Mouse (Mus musculus): ENCODE results near the gene Aldh16a1. TPM values are rescaled to one million over a fixed set of nuclear protein-coding genes. Genes with fewer than 3 reads are reported as not detected.
"Not testable (repeated sequence)": the region's sequence is repeated elsewhere in the genome, so short reads cannot be mapped to it uniquely, and the experiment has no call there.

The Aldh16a1 gene
- total and polyA plus RNA-seq, 2 experiments from 2014 or later = 19.0 to 30.9 TPM

DNA sequence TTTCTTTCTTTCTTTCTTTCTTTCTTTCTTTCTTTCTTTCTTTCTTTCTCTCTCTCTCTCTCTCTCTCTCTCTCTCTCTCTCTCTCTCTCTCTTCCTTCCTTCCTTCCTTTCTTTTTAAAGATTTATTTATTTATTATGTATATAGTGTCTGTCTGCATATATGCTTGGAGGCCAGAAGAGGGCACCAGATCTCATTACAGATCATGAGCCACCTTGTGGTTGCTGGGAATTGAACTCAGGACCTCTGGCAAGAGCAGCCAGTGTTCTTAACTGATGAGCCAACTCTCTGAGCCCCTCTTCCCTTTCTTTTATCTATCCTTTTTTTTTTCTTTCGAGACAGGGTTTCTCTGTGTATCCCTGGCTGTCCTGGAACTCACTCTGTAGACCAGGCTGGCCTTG, 19.4 kb upstream of the Aldh16a1 start:
- not testable (repeated sequence) for H3K4me1 ChIP-seq (ENCODE audit: insufficient read depth, low read length); DNase-seq (ENCODE audit: low spot score); H3K36me3 ChIP-seq (ENCODE audit: insufficient read depth, low read length); H3K4me2 ChIP-seq (ENCODE audit: low read depth, low read length); H3K9me3 ChIP-seq (ENCODE audit: low read length); H3K4me3 ChIP-seq (ENCODE audit: low read length); H3K27ac ChIP-seq; ATAC-seq; H3K9ac ChIP-seq (replicated peaks; ENCODE audit: low read length)
- peaks cover 60% of the 10 kb centered on the region for H3K27me3 ChIP-seq (ENCODE audit: insufficient read depth, low read length)
- 69% methylated on average over 1 of the region's 1 CpGs for WGBS
- peak; percentile 57 for TF ChIP-seq CTCF (IDR thresholded peaks at IDR 0.05; ENCODE audit: low read depth)

DNA sequence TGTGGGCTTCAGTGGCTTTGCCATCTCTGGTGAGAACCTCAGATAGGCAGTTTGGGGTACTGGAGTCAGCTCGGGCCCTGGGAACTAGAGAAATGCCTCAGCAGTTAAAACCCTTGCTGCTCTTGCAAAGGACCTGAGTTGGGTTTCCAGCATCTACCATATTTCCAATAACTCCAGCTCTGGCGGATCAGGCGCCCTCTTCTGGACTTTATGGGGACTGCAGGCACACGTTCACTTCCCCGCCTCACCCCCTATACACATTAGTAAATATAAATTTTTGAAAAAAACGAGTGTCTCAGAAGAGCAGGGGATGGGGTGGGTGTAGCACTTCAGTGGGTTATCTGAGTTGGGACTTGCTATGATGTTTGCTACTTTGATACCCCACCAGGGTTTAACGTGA, 18.6 kb upstream of the Aldh16a1 start:
- peaks cover 5% of the 10 kb centered on the region; the same call in 1 of the 2 replicates for H3K4me1 ChIP-seq (ENCODE audit: insufficient read depth, low read length)
- no peak overlapping the region for H3K4me2 ChIP-seq (ENCODE audit: low read depth, low read length)
- peaks cover 61% of the 10 kb centered on the region for H3K27me3 ChIP-seq (ENCODE audit: insufficient read depth, low read length)
- ATAC-seq (no peak), DNase-seq (ENCODE audit: low spot score) (no peak)
- no peak overlapping the region for H3K9ac ChIP-seq (replicated peaks; ENCODE audit: low read length)
- H3K9me3 ChIP-seq (ENCODE audit: low read length) = no peaks in the 10 kb centered on the region
- no peaks in the 10 kb centered on the region for H3K36me3 ChIP-seq (ENCODE audit: insufficient read depth, low read length)
- peak; percentile 36 for TF ChIP-seq CTCF (IDR thresholded peaks at IDR 0.05; ENCODE audit: low read depth)
- 63% methylated on average over 7 of the region's 7 CpGs for whole genome bisulfite sequencing
- H3K4me3 ChIP-seq (ENCODE audit: low read length) = no peak overlapping the region
- no peak overlapping the region for H3K27ac ChIP-seq

DNA sequence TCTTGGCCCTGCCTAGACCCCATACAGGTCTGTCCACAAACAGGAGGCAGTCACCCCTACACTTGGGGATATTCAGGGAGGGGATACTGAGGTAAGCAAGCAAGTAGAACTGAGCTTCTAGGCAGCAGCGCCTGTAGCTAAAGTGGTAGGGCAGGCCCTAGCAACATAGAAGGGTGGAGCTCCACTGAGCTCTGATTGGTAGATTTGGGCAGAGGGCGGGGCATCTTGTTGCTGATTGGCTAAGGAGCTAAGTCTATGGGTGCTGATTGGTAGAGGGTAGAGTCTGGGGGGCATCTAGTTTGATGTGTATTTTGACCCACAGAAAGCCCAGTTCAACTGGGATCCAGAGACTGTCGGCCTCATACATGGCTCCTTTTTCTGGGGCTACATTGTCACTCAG, 15.1 kb upstream of the Aldh16a1 start:
- no peak for TF ChIP-seq CTCF (IDR thresholded peaks at IDR 0.05; ENCODE audit: low read depth)
- no peaks in the 10 kb centered on the region for H3K36me3 ChIP-seq (ENCODE audit: insufficient read depth, low read length)
- no peak overlapping the region for H3K27ac ChIP-seq
- peaks cover 9% of the 10 kb centered on the region; the same call in 1 of the 2 replicates for H3K4me1 ChIP-seq (ENCODE audit: insufficient read depth, low read length)
- no peak overlapping the region for H3K4me2 ChIP-seq (ENCODE audit: low read depth, low read length)
- WGBS = 86% methylated on average over 3 of the region's 3 CpGs
- no peak for DNase-seq (ENCODE audit: low spot score)
- no peak overlapping the region for H3K9ac ChIP-seq (replicated peaks; ENCODE audit: low read length)
- no peaks in the 10 kb centered on the region for H3K9me3 ChIP-seq (ENCODE audit: low read length)
- H3K4me3 ChIP-seq (ENCODE audit: low read length) = no peak overlapping the region
- no peak for ATAC-seq
- peaks cover 49% of the 10 kb centered on the region for H3K27me3 ChIP-seq (ENCODE audit: insufficient read depth, low read length)

DNA sequence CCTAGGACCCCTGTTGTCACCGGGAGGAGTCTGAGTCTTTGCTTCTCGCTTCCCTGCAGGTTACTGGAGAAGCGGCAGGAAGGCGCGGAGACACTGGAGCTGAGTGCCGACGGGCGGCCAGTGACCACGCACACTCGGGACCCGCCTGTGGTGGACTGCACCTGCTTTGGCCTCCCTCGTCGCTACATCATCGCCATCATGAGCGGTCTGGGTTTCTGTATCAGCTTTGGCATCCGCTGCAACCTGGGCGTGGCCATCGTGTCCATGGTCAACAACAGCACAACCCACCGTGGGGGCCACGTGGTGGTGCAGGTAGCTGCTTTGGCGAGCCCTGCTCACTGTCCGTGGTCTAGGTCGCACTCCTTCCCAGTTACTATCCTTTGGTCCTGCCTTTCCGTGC, 14.3 kb upstream of the Aldh16a1 start:
- H3K27me3 ChIP-seq (ENCODE audit: insufficient read depth, low read length) = peaks cover 41% of the 10 kb centered on the region
- peak overlapping the region; percentile 42 for H3K4me2 ChIP-seq (ENCODE audit: low read depth, low read length)
- H3K4me3 ChIP-seq (ENCODE audit: low read length) = 0 out of 2 replicates have a peak overlapping the region, but pooled peaks have one; percentile 10
- no peaks in the 10 kb centered on the region for H3K36me3 ChIP-seq (ENCODE audit: insufficient read depth, low read length)
- no peaks in the 10 kb centered on the region for H3K9me3 ChIP-seq (ENCODE audit: low read length)
- H3K4me1 ChIP-seq (ENCODE audit: insufficient read depth, low read length) = peaks cover 9% of the 10 kb centered on the region; the same call in 1 of the 2 replicates
- 6% methylated on average over 24 of the region's 24 CpGs for WGBS
- DNase-seq (ENCODE audit: low spot score) (no peak), ATAC-seq (no peak)
- H3K9ac ChIP-seq (replicated peaks; ENCODE audit: low read length) = peak overlapping the region; percentile 22; the same call in 1 of the 2 replicates
- TF ChIP-seq CTCF (IDR thresholded peaks at IDR 0.05; ENCODE audit: low read depth) = no peak
- no peak overlapping the region for H3K27ac ChIP-seq

DNA sequence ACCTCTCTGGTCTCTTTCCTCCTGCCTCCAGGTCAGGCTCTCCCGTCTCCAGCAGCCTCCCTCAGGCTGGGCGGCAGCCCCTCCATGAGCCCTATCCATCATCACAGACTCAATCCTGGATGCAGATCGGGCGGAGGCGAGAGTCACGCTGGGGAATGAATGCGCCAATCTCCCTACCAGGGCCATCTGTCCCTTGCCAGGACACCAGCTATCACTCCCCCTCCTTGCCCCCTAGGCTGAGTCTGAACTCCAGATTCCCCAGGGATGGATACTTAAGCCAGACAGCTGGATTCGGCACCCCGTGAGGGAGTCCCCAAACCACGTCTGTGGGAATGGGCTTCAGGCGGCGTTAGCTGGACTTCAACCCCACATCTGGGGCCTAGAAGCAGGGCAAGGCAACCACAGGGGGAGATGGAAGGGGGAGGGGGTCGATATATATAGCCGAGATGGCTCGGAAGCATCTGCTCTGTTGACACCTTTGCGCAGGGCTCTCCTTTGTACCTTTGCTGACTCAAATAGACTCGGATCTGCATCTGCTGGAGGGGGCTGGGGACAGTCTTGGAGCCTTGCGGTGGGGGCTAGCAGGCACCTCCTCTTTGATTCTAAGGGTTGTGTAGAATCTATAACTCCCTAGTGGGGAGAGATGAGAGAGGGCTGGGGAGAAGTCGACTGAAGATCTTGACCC, 13.5 kb upstream of the Aldh16a1 start:
- Histone ChIP-seq H3K4me3 (ENCODE audit: low read length) (no peak overlapping the region), H3K4me2 (ENCODE audit: low read depth, low read length) (peak overlapping the region; percentile 42), H3K27me3 (ENCODE audit: insufficient read depth, low read length) (peaks cover 41% of the 10 kb centered on the region), H3K27ac (no peak overlapping the region), H3K9ac (replicated peaks; ENCODE audit: low read length) (no peak overlapping the region), H3K36me3 (ENCODE audit: insufficient read depth, low read length) (no peaks in the 10 kb centered on the region), H3K4me1 (ENCODE audit: insufficient read depth, low read length) (peaks cover 9% of the 10 kb centered on the region; the same call in 1 of the 2 replicates), H3K9me3 (ENCODE audit: low read length) (no peaks in the 10 kb centered on the region)
- ATAC-seq (no peak), DNase-seq (ENCODE audit: low spot score) (no peak)
- WGBS = 3% methylated on average over 19 of the region's 19 CpGs
- TF ChIP-seq CTCF (IDR thresholded peaks at IDR 0.05; ENCODE audit: low read depth) = no peak

DNA sequence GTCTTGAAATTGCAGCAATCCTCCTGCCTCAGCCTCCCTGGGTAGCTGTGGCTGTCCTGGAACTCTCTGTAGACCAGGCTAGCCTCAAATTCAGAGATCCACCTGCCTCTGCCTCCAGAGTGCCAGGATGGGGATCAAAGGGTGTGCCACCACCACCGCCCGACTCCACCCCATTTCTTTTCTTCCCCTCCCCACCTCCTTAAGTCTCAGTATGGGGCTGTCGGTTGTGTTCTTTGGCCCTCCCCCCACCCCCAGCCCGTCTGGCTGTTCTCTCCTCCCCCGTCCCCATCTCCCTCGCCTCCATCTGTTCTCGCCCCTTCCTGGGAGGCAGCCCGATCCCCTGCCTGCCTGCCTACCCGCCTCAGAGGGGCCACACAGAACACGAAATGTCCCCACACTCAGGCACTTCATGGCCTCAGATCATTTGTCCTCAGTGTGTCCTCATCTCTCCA, 12.6 kb upstream of the Aldh16a1 start:
- TF ChIP-seq CTCF (IDR thresholded peaks at IDR 0.05; ENCODE audit: low read depth) = no peak
- H3K4me3 ChIP-seq (ENCODE audit: low read length) = no peak overlapping the region
- H3K36me3 ChIP-seq (ENCODE audit: insufficient read depth, low read length) = no peaks in the 10 kb centered on the region
- 18% methylated on average over 10 of the region's 10 CpGs for WGBS
- no peak overlapping the region for H3K4me2 ChIP-seq (ENCODE audit: low read depth, low read length)
- H3K9me3 ChIP-seq (ENCODE audit: low read length) = no peaks in the 10 kb centered on the region
- peaks cover 9% of the 10 kb centered on the region; the same call in 1 of the 2 replicates for H3K4me1 ChIP-seq (ENCODE audit: insufficient read depth, low read length)
- ATAC-seq (no peak), DNase-seq (ENCODE audit: low spot score) (no peak)
- no peak overlapping the region for H3K9ac ChIP-seq (replicated peaks; ENCODE audit: low read length)
- H3K27ac ChIP-seq = no peak overlapping the region
- H3K27me3 ChIP-seq (ENCODE audit: insufficient read depth, low read length) = peaks cover 41% of the 10 kb centered on the region

DNA sequence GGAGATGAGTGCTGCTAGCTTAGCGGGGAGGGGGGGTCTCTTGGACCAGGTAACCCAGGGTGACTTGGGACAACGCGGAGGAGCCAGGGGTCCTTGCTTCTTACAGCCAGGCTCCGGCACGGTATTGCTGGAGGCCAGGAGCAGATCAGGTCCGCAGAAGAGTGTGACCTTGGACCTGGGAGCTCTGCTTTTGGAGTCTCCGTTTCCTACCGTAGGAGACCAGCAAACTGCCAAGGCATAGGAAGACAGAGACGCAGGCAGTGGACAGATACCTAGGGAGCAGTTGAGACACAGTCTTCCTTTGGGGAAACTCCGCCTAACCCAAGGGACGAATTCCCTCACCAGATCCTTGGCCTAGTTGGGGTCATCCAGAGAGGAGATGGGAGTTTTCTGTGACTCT, 11.3 kb upstream of the Aldh16a1 start:
- no peaks in the 10 kb centered on the region for H3K9me3 ChIP-seq (ENCODE audit: low read length)
- WGBS = 52% methylated on average over 11 of the region's 11 CpGs
- H3K4me2 ChIP-seq (ENCODE audit: low read depth, low read length) = no peak overlapping the region
- DNase-seq (ENCODE audit: low spot score) = no peak
- ATAC-seq = no peak
- H3K27me3 ChIP-seq (ENCODE audit: insufficient read depth, low read length) = peaks cover 41% of the 10 kb centered on the region
- TF ChIP-seq CTCF (IDR thresholded peaks at IDR 0.05; ENCODE audit: low read depth) = no peak
- H3K9ac ChIP-seq (replicated peaks; ENCODE audit: low read length) = no peak overlapping the region
- H3K36me3 ChIP-seq (ENCODE audit: insufficient read depth, low read length) = no peaks in the 10 kb centered on the region
- H3K4me3 ChIP-seq (ENCODE audit: low read length) = no peak overlapping the region
- H3K4me1 ChIP-seq (ENCODE audit: insufficient read depth, low read length) = peaks cover 9% of the 10 kb centered on the region; the same call in 1 of the 2 replicates
- no peak overlapping the region for H3K27ac ChIP-seq

Data from hindbrain, postnatal 0 days (tissue).